11 mouse cellular contexts compared by ENCODE assay signal in the genomic region with DNA sequence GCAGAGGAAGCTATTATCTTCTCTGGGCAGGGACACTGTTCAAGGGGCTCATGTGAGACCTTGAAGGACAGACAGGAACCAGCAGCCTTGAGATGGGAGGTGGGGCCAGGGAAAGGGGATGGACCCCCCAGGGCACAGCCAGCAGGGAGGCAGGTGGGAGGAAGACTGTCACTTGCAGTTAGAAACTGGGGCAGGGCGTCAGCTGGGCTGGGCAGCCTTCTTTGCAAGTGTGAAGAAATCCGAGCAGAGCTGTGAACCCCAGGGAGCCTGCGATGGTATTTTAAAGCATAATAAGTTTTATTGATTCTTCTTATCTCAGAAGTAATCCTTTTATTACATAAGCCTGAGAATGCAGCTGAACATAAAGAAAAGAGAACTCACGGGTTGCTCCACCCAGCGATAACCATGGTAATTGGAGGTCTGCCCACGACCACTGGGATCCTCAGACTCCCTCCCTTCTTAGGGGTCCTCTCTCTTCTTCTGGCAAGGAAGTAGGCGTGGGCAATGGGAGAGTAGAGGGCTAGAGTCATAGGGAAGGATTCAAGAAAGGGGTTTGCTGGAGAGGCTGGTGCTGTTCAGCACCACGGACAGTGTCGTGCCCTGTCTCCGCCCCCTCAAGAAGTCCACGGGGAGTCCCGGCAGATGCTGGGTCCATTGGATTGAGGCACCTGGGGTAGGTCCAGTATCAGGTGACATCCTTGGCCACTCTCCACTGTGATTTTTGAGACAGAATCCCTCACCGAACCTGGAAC.
DNase-seq lines count a peak whose midpoint lies in the region; ATAC-seq lines count a peak whose summit lies in the region.
"Had no signal": no experiment of that assay in that cellular context is flagged by ENCODE, and none has a peak within 500 bp of the region (broad histone marks: within the 10 kb centered on the region; RNA-seq: fewer than 3 reads in every experiment).

No protein-coding gene starts in this region.

- H3K9ac ChIP-seq in liver, embryonic 12.5 days, result no peak overlapping the region
- H3K9ac ChIP-seq: limb, embryonic 15.5 days had no signal

- no peaks in the 10 kb centered on the region for H3K4me1 ChIP-seq in liver, embryonic 12.5 days
- H3K4me1 ChIP-seq: limb, embryonic 15.5 days had no signal

- no peak for ATAC-seq in liver, embryonic 12.5 days

- H3K9me3 ChIP-seq in liver, embryonic 12.5 days (replicated peaks), result no peaks in the 10 kb centered on the region
- H3K9me3 ChIP-seq: limb, embryonic 15.5 days had no signal

- peaks cover 25% of the 10 kb centered on the region for H3K27me3 ChIP-seq in liver, embryonic 12.5 days (replicated peaks)

- no peak overlapping the region for H3K4me2 ChIP-seq in liver, embryonic 12.5 days
- H3K4me2 ChIP-seq: limb, embryonic 15.5 days had no signal

- no peak overlapping the region for H3K4me3 ChIP-seq in liver, embryonic 12.5 days
- H3K4me3 ChIP-seq: limb, embryonic 15.5 days had no signal

- 4% methylated on average over 13 of the region's 13 CpGs for WGBS in liver, embryonic 12.5 days (ENCODE audit: insufficient replicate concordance)

- peak; percentile 59 for DNase-seq in adrenal gland, postnatal 10 days
- no peak for DNase-seq in adrenal gland, adult 2 months
- DNase-seq in liver, result peak; percentile 23
- DNase-seq in c-Kit-positive CD71-negative TER-119-negative erythroid progenitor cells, embryonic 14.5 days (ENCODE audit: low read depth), result peak; percentile 13
- DNase-seq in lung, postnatal 10 days, result peak; percentile 38
- DNase-seq in urinary bladder, postnatal 10 days (ENCODE audit: low spot score), result no peak
- DNase-seq in cerebellum, adult 9-10 months, result no peak
- DNase-seq: B cell, adult 2 months; cerebellum, adult 2 months had no signal

- H3K36me3 ChIP-seq in liver, embryonic 12.5 days, result no peaks in the 10 kb centered on the region
- H3K36me3 ChIP-seq: limb, embryonic 15.5 days had no signal

- H3K27ac ChIP-seq in liver, embryonic 12.5 days, result no peak overlapping the region
- H3K27ac ChIP-seq: limb, embryonic 15.5 days had no signal

Comparison
In these comparisons a context has a peak if more than half of its experiments do, and no peak if none do; other contexts are left out.
1. DNase-seq: peak in adrenal gland, postnatal 10 days (single experiment), liver (single experiment), c-Kit-positive CD71-negative TER-119-negative erythroid progenitor cells, embryonic 14.5 days (single experiment) and lung, postnatal 10 days (single experiment); none in adrenal gland, adult 2 months (single experiment), urinary bladder, postnatal 10 days (single experiment) and cerebellum, adult 9-10 months (single experiment).